Mouse (Mus musculus) liver, embryonic 14.5 days (tissue): Measurements from ENCODE around the gene Aldh5a1.

Experiments
- CTCF ChIP-seq: IDR thresholded peaks from 2 replicates; pipeline ENCODE4 v1.5.1; 2016; ENCODE audit warnings: antibody characterized with exemption, low read depth, control low read depth
- EP300 ChIP-seq: IDR thresholded peaks from 2 replicates; pipeline ENCODE4 v1.6.1; 2016; ENCODE audit warnings: antibody characterized with exemption, low read depth

GRCm38 (mm10) chr13:24903412-24903811, 34.0 kb downstream of the Aldh5a1 start:
- TF ChIP-seq CTCF (no peak), EP300 (no peak)
